Mouse (Mus musculus) ES-E14 (cell line): ENCODE results near the gene Slc6a9.

ENCODE experiments used
- MAFK ChIP-seq: IDR thresholded peaks from 2 replicates; pipeline ENCODE4 v1.6.1; 2014; ENCODE audit warnings: mild to moderate bottlenecking, low read depth, low read length, inconsistent platforms; ENCODE audit not compliant: insufficient read depth
- ZC3H11A ChIP-seq: IDR thresholded peaks from 2 replicates; pipeline ENCODE4 v1.6.1; 2012; ENCODE audit warnings: low read depth, mild to moderate bottlenecking, inconsistent platforms, low read length, borderline replicate concordance

DNA sequence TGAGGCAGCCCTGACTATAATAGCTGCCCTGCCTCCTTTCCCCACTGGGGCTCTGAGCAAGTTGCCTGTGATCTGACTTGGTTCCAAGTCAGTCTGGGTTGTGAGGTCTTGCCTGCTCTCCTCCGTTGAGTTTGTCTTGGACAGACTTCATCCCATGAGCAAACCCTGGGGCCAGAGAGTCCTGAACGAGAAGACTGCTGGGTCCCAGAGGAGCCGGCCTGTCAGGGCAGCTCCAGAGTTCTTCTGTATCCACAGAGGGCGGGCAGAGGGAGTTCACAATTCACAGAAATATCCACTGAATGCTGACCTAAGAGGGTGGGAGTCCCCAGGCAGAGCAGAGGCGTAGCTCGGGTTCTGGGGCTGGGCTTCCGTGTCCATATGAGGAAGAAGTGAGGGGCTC lies 16.6 kb downstream of the Slc6a9 start:
- no peak for TF ChIP-seq MAFK
- no peak for TF ChIP-seq ZC3H11A
